Mouse (Mus musculus) heart, adult 2 months (tissue): Measurements from ENCODE around the gene Slc25a3. TPM values are rescaled to one million over a fixed set of nuclear protein-coding genes. Genes with fewer than 3 reads are reported as not detected.

Source experiments
- DNase-seq, 2 experiments: peaks; one replicate each; pipeline ENCODE4 v3.0.0; 2021
- H3K27ac ChIP-seq: fragments of 200-600 bp; 2 replicates; pipeline ENCODE4 v1.8.1; 2022
- H3K27me3 ChIP-seq: fragments of 200-500 bp; 2 replicates; pipeline ENCODE4 v1.6.1; 2012; ENCODE audit warnings: mild to moderate bottlenecking, low read length, inconsistent platforms, mixed read lengths; ENCODE audit not compliant: control insufficient read depth, insufficient read depth
- H3K36me3 ChIP-seq: fragments of 200-500 bp; 2 replicates; pipeline ENCODE4 v1.6.1; 2012; ENCODE audit warnings: low read length, inconsistent platforms; ENCODE audit not compliant: control insufficient read depth, insufficient read depth
- H3K4me1 ChIP-seq: fragments of 200-500 bp; 2 replicates; pipeline ENCODE4 v1.6.1; 2011; ENCODE audit warnings: low read length; ENCODE audit not compliant: control insufficient read depth, insufficient read depth
- H3K4me3 ChIP-seq: fragments of 200-600 bp; 2 replicates; pipeline ENCODE4 v1.8.1; 2022
- H3K79me2 ChIP-seq: fragments of 200-500 bp; replicated peaks from 2 replicates; pipeline ENCODE4 v1.6.1; 2012; ENCODE audit warnings: mild to moderate bottlenecking, inconsistent platforms, low read length, moderate library complexity, mixed read lengths; ENCODE audit not compliant: control insufficient read depth, insufficient read depth
- H3K9ac ChIP-seq: fragments of 200-500 bp; 2 replicates; pipeline ENCODE4 v1.6.1; 2012; ENCODE audit warnings: low read depth, mild to moderate bottlenecking, control low read depth, inconsistent platforms, low read length, mixed read lengths
- CTCF ChIP-seq: fragments of 200-600 bp; IDR thresholded peaks from 2 replicates; pipeline ENCODE4 v1.8.1; 2022; ENCODE audit warnings: antibody characterized with exemption, mild to moderate bottlenecking, moderate library complexity
- EP300 ChIP-seq: fragments of 200-500 bp; IDR thresholded peaks from 2 replicates; pipeline ENCODE4 v1.6.1; 2011; ENCODE audit warnings: low read depth, low read length, control low read depth; ENCODE audit not compliant: insufficient read depth
- POLR2A ChIP-seq: fragments of 200-500 bp; IDR thresholded peaks from 2 replicates; pipeline ENCODE4 v1.6.1; 2011; ENCODE audit warnings: mild to moderate bottlenecking, low read depth, low read length, control low read depth; ENCODE audit not compliant: insufficient read depth
- WGBS: fragments of 180-500 bp; shearing (Covaris S2); methylation state at CpG from one replicate; pipeline ENCODE4 v1.1.7; 2018; 5-methylcytosine and 5-hydroxymethylcytosine counted together
- intact Hi-C: fragments of 180-260 bp; cut with DNase I; formaldehyde crosslinking; loops from one replicate; pipeline ENCODE4 v1.15.1; 2025
- polyA plus RNA-seq: library from polyadenylated mRNA; depleted of rRNA; stranded (reverse); fragments of >200 nt; gene quantifications from 2 replicates; pipeline ENCODE4 v1.2.3, GENCODE M21; 2012
- total RNA-seq, 2 experiments: library from RNA; stranded (reverse); gene quantifications; 2 replicates each; pipeline ENCODE4 v1.2.3; 2021

The Slc25a3 gene
- total and polyA plus RNA-seq, 3 experiments, result 1,459 to 2,697 (median 2,279) TPM

- WGBS, result 78% methylated on average over 12 of the region's 12 CpGs
- Histone ChIP-seq H3K36me3 (peaks cover 59% of the 10 kb centered on the region), H3K9ac (no peak overlapping the region), H3K27me3 (no peaks in the 10 kb centered on the region), H3K27ac (no peak overlapping the region), H3K4me1 (peaks cover 2% of the 10 kb centered on the region; the same call in 1 of the 2 replicates), H3K79me2 (no peaks in the 10 kb centered on the region), H3K4me3 (no peak overlapping the region)
- TF ChIP-seq POLR2A (0 out of 2 replicates have a peak, but pooled peaks have one; percentile 23), EP300 (no peak)
- DNase-seq, result peak in 1 of 2 experiments; percentile 9
- intact Hi-C loops, result no loop called here
These were observed 6.9 kb downstream of the Slc25a3 start for GRCm38 (mm10) chr10:91116958-91117357.

- Histone ChIP-seq H3K27ac (no peak overlapping the region), H3K79me2 (no peaks in the 10 kb centered on the region), H3K4me3 (no peak overlapping the region), H3K27me3 (no peaks in the 10 kb centered on the region), H3K36me3 (peaks cover 4% of the 10 kb centered on the region), H3K9ac (no peak overlapping the region), H3K4me1 (no peaks in the 10 kb centered on the region)
- no peak for DNase-seq
- 71% methylated on average over 4 of the region's 4 CpGs for WGBS
- intact Hi-C loops, result no loop called here
- TF ChIP-seq POLR2A, result no peak
These were observed 14.0 kb downstream of the Slc25a3 start for GRCm38 (mm10) chr10:91109841-91110240.

GRCm38 (mm10) chr10:91105981-91106380 lies 17.9 kb downstream of the Slc25a3 start:
- intact Hi-C loops, result no loop called here
- Histone ChIP-seq H3K4me1 (no peaks in the 10 kb centered on the region), H3K79me2 (no peaks in the 10 kb centered on the region), H3K4me3 (no peak overlapping the region), H3K36me3 (no peaks in the 10 kb centered on the region), H3K27ac (no peak overlapping the region), H3K9ac (no peak overlapping the region), H3K27me3 (no peaks in the 10 kb centered on the region)
- WGBS, result 77% methylated on average over 3 of the region's 3 CpGs
- no peak for TF ChIP-seq POLR2A
- TF ChIP-seq EP300, result no peak
- TF ChIP-seq CTCF, result no peak
- DNase-seq, result no peak

- Histone ChIP-seq H3K9ac (no peak overlapping the region), H3K79me2 (no peaks in the 10 kb centered on the region), H3K27me3 (no peaks in the 10 kb centered on the region), H3K36me3 (no peaks in the 10 kb centered on the region), H3K4me3 (no peak overlapping the region), H3K4me1 (no peaks in the 10 kb centered on the region), H3K27ac (no peak overlapping the region)
- TF ChIP-seq EP300 (no peak), CTCF (no peak)
- WGBS, result 93% methylated on average over 14 of the region's 14 CpGs
- DNase-seq, result no peak
- intact Hi-C loops, result no loop called here
These were observed 20.9 kb downstream of the Slc25a3 start for GRCm38 (mm10) chr10:91102799-91103590.

GRCm38 (mm10) chr10:91101936-91102335 lies 21.9 kb downstream of the Slc25a3 start:
- Histone ChIP-seq H3K79me2 (no peaks in the 10 kb centered on the region), H3K4me3 (no peak overlapping the region), H3K27me3 (no peaks in the 10 kb centered on the region), H3K27ac (no peak overlapping the region), H3K4me1 (no peaks in the 10 kb centered on the region), H3K36me3 (no peaks in the 10 kb centered on the region), H3K9ac (no peak overlapping the region)
- WGBS, result 94% methylated on average over 25 of the region's 25 CpGs
- DNase-seq, result no peak
- no peak for TF ChIP-seq POLR2A
- no peak for TF ChIP-seq CTCF
- TF ChIP-seq EP300, result no peak
- intact Hi-C loops, result no loop called here

GRCm38 (mm10) chr10:91100101-91100500 lies 23.8 kb downstream of the Slc25a3 start:
- TF ChIP-seq CTCF (no peak), POLR2A (no peak), EP300 (no peak)
- intact Hi-C loops, result no loop called here
- Histone ChIP-seq H3K79me2 (no peaks in the 10 kb centered on the region), H3K9ac (no peak overlapping the region), H3K4me1 (no peaks in the 10 kb centered on the region), H3K27me3 (no peaks in the 10 kb centered on the region), H3K36me3 (no peaks in the 10 kb centered on the region), H3K4me3 (no peak overlapping the region), H3K27ac (no peak overlapping the region)
- no peak for DNase-seq
- WGBS, result 94% methylated on average over 1 of the region's 1 CpGs
